Mouse (Mus musculus) lung, postnatal 10 days (tissue): ENCODE data around the gene Foxd2.

Source experiments
- DNase-seq: peaks from one replicate; pipeline ENCODE4 v3.0.0; 2021

Gene Foxd2

DNA sequence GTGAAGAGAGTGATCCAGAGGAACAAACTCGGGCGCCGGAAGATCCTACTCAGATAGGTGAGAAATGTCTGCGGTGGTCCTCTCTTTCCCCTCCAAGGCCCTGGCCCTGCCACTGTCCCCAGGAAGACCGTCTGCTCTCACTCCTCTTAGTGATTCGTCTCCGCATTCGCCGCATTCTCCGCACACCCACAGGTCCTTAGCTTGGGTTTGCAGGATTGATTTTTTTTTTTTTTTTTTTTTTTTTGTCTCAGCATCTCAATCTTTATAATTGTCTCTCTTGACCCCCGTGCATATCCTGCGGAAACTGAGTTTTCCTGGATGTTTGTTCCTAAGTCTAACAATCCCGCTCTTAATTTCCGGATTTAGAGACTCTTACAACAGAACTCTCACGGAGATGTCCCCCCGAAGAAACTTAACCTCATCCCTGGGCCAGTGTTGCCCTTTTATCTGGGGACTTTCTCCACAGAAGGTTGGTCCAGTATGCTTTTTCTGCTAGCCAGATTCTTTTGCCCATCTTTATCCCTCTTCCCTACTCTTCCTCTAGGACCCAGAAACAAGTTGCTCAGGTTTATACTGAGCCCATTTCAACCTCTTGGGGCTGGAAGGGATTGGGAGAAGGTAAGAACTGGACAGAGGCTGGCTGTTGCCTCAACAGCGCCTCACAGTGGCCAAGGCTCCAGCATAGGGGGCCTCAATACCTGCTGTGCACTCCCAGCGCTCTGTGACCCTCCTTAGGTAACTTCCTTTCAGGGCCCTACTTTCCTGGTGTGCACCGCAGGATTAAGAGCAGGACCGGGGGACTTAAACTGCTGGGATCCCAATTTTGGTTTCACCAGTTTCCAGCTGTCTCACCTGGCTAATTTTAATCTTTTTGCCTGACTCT lies 1.2 kb upstream of the Foxd2 start:
- peak; percentile 33 for DNase-seq

DNA sequence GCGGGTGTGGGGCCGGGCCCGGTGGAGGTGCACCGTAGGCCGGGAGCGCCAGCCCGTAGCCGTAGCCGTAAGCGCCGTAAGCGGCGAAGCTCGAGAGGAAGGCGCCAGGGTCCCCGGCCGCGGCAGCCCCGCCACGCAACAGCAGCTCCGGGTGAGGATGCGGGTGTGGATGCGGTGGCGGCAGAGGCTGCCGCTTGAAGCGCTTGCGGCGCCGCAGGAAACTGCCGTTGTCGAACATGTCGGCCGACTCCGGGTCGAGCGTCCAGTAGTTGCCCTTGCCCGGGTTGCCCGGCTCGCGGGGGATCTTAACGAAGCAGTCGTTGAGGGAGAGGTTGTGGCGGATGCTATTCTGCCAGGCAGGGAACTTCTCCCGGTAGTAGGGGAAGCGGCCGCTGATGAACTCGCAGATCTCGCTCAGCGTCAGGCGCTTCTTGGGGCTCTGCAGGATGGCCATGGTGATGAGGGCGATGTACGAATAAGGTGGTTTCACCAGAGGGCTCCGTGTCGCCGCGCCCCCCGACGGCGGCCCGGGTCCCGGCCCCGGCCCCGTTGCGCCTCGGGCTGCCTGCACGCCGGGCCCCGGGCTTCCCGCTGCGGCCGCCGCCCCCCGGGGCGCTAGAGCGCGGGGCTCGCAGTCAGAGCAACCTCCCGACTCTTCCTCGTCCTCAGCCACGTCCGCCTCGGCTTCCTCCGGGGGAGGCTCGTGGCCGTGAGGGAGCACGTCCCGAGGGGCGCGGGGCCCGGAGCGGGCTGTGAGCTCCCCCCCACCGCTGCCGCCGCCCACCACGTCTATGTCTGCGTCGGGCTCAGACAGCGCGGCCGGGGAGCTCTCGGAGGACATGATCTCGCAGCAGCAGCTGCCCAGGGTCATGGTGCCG lies 483 bp downstream of the Foxd2 start:
- peak; percentile 39 for DNase-seq

DNA sequence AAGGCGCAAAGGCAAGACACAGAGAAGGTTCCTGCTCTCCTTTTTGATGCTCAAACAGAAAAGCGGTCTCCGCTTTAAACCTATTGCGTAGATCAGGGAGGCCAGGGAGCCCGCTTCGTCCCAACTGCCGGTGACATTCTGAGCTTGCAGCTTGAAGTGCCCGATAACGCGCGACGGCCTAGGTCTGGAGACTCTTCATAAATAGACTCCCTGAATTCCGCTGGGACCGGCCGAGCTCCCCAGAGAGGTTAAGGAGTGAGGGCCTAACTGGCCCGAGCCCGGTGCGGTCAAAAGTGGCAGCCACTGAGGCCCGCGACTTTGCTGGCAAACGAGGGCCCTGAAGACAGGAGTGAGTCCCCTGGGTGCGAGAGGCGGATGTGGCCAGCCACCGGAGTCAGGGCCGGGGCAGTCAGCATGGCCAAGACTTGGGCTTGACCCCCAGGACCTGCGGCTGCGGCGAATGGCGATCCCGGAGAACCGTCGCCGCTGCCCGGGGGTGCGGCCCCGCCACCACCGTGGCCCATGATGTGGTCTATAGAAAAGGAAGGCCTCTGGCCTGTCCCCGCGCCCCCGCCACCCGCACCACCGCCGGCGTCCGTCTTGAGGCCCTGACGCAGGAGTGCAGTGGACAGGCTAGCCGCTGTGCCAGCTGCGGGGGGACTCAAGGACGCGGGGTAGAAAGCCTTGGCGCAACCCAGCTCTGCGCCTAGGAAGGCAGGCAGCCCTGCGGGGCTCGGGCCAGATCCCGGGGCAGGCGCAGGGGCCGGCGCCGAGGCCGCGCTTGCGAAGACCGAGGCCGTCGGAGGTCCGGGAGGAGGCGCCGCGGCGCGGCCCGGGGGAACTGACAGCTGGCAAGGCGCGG lies 1.4 kb downstream of the Foxd2 start:
- no peak for DNase-seq

DNA sequence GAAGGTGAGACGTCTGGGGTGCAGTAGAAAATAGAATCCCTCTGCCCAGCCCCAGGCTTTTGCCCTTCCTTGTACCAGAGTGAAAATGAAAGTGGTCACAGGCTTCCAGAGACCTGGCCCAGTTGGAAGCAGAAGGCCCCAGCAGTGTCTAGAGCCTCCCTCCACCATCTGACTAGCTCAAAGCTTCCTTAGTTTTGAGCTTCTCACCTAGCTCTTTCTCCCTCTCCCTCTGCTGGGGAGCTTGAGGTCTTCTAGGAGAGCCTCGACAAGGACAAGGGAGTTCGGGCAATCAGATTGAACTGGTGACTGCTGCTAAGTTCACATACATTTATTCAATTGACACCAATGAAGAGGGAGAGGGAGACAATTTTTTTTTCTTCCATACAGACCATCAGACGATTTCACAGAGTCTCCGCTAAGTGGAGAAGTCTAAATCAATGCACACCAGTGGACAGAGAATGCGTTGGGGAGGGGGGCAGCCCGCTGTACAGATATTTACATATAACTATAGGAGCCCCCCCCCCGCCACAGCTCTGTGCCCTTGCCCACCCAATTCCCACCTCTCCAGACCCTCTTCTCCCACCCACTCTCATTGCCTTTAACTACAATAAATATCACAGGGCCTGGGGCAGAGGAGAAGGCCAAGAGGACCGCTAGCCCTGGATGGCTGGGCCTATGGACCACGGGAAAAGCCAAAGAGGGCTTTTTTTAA lies 2.5 kb downstream of the Foxd2 start:
- no peak for DNase-seq

DNA sequence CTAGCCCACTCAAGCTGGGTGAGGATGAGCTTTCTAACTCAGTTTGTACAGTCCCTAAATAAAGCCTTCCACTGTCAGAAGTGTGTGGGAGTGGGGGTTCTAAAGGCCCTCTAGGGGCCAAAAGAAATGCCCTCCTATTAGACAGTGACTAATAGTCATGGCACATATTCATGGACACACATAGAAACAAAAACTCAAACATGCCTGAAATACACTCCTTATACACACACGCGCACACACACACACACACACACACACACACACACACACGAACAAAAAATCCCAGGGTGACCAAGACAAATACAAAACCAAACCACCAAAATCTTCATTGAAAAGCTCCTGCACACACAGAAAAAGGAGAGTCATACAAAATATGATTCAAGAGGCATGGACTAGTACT lies 3.2 kb downstream of the Foxd2 start:
- no peak for DNase-seq

DNA sequence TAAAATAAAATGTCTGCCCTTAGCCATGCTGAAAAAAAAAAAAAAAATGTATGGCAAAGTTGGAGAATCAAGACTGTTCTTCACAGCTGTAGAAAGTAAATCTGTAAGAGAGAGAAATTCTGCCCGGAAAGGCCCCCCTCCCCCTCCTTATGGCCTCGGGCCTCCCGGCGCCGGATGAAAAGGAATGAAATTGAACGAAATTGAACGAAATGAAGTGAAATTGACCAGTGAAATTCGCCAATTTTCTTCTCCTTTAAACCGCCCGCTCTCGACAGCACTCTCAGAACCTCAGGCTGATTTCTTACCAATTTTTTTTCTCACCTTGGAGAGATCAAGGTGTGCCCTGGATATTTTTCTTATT lies 5.3 kb downstream of the Foxd2 start:
- DNase-seq: no peak

DNA sequence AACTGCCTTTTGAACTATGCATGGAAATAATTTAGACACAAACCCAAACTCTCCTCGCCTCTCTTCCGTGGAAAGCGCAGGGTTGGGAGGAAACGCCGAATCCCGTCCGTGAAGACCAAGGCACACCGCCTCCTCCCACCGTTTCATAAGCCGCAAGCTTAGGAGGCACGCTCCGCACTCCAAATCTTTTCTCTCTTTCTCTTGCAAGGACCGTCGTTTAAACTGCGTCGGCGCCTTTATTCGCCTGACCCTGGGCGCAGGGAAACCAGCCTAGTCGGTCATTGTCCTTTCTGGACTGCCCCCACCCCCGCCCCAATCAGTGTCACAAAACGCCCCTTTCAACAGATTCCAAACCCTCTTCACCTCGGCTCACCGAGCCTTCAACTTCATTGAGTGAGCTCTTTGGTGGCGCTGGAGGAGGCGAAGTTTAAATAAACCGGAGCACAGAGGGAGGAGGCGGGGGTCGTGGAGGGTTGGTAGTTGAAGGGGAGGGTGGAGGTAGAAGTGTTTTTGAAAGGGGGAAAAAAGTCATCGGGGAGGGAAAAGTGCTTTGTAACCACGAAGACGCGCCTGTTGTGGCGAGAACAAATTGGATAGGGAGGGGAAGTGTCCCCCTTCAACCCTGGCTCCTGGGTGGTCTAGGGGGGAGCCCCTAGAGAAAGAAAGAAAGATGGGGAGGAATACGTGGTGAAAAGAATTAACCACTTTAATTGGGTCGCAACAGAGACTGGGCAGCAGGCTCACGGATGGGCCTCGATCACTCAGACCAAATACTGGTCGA lies 5.8 kb downstream of the Foxd2 start:
- no peak for DNase-seq

DNA sequence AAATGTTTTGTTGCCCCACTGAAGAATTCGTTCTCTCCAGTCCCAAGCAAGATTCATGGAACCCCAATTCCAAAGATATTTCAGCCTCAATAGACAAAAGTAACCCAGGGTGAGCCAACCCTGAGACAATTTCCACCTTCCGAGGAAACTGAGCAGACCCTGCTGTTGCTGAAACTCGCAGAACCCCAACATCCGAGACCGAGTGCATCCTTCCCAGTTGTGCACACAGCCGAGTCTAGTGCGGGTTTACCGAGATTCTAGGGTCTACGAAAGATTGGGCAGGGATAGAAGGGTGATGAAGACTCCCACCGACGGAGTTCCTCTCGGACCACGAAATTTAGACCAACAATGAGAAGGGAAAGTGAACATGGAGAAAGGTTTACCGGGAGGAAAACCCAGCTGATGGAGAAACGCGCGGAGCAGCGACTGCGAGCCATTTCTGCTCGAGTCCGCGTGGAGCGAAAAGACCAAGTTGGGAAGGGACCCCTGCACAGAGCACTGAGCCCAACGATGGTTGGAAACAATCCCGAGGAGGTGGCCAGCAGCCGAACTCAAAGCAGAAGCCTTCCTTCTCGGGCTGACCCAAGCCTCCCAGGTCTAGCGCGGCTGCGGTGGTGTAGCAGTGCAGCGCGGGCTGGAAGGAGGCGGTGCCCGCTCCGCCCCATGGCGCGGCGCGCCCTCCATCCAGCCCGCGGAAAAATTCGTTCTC lies 6.9 kb downstream of the Foxd2 start:
- no peak for DNase-seq

DNA sequence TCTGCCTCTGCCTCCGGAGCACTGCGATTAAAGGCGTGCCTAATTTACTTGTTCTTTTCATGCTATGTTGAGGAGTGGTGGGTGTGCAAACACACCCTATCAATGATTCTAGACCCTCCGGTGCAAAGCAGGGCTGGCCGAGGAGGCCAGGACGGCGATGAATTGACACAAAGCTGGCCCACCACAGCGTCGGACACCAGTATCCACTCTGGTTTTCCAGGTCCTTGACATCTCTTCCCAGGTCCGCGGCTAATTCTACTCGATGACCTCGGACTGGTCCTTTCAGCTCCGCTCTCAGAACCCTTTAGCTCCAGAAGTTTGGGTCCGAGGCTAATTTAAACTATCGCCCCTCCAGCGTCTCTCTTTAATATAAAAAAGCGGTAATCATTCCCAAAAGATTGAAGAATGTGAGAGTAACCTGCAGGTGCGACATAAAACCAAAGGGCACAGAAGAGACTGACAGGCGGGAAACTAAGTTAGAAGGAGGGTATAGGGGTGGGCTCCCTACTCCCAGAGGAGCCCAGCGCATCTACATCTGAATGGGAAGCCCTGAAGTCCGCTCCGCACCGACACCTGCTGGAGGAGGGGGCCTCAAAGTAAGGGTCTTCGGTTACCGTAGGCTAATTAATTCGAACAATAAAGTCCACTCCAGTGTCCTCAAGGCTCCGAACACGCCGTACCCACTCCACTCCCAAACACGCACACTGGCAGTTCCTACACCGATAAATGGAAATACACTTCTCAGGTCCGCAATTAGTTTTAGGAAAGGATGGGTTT lies 7.6 kb downstream of the Foxd2 start:
- no peak for DNase-seq

DNA sequence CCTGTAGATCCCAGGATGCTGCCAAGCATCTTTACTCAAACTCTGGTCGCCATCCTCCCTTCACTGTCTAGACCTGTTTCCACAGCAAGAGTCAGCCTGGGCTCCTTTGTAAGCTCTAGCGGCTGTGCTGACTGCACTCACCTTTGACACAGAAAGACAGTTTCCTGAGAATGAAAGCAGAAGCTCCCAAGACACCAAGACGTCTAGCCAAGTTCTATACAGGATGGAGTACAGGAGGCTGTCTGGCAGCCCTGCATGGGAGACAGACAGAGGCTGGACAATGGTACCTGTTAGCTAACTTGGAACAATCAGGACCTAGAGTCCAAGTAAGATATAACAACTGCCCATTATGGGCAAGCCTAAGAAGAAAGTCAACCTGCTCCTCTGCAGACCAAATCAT lies 8.8 kb downstream of the Foxd2 start:
- no peak for DNase-seq

DNA sequence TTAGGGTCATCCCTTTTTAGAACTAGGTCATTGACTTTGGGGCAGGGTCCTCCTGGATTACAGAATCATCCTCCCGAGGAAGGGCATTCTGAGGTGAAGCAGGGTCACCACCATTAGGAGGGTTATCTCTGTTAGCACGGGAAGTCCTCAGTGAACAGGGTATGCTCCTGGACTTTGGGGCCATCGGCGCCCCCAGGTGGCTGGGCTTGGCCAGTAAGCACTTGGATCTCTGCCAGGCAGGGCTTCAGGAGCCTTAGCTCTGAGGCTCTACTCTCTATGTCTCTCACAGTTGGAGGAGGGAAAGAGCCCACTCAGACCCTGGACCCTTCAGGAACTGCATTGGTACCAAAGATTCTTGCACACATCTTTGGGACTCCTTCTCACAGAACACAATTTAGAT lies 10.8 kb downstream of the Foxd2 start:
- DNase-seq: peak; percentile 58

DNA sequence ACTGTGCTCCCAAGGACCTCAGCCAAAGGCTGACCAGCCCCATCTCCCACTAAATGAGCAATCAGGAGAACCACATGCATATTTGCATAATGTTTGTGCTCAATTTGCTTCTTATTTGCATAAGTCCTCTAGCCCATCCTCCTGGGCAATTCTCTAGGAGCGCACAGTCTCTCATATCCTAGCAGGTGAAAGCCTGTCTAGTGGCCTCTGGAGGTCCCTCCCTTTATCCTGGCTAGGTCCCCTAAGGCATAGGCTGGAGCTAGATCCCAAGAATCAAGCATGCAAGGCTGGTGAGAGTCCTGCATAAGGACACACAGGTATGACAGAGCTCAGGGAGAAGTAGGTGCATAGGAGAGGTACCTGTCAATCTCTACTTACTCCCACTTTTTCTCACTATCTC lies 26.4 kb downstream of the Foxd2 start:
- DNase-seq: no peak

DNA sequence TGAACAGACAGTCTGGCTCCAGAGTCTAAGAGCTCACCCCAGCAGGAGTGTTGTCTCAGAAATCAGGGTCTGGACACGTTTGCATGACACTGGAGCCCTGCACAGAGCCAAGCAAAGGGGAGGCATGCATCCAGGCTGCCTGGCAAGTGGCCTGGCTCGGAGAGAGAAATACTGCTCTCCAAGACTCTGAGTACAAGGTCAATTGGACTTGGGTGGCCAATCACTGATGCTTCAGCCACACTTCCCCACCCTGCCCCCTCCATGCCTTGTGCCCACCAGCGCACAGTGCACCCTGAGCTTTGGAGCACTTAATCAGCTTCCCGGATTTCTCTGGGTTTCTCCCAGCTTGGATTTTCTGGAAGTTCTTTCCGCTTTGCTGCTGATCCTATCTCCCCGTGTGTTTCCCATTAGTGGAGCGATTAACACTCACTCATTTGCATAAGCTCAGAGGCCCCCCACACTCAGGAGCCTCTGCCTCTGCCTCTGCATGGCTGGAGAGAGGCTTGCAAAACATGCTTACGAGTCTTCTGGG lies 32.2 kb downstream of the Foxd2 start:
- DNase-seq: peak; percentile 5

DNA sequence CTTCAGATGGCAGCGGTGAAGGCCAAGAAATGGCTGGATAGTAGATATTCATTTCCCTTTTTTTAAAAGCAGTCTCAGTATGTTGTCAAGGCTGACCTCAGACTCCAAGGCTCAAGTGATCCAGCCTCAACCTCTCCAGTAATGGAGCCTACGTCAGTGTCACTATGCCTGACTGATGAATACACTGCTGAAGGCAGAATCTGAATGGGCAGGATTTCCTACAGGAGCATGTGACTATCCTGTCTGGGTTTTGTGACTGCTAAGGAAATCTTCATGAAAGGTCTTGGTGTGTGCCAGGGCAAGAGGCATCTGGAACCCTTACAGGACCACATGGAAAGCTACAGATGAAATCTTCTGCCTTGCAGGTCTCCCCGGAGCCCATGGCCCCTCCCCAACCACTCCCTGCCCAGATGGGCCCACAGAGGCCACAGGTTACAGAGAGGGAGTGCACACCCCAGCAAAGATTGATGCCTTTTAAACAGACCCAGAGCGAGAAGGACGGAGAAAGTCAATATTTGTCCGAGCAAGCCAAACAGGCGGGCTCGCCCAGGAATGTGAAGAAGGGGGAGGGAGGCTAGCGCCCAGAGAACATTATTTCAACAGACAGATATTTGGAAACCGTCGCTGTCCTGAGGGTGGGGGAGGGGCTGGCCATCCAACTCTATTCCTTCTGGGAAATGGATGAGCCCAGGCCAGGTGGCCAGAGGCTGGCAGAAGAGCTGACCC lies 38.7 kb downstream of the Foxd2 start:
- peak; percentile 48 for DNase-seq

DNA sequence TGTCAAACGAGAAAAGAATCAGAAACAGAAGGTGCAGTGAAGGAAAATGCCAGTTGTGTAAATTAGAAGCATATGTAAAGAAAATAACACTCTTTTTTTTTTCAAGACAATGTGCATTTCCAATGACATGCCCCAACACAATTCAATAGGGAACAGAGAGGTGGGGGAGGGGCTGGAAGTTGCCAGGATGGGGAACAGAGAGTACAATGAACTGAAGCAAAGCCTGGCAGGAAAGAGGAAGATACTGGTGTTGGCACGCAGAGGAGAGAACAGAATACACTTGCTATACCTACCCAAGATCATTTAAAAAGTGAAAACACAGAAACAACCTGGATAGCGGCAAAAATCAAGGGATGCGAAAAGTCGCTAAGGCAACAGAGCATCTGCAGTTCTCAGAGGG lies 45.5 kb downstream of the Foxd2 start:
- DNase-seq: no peak

DNA sequence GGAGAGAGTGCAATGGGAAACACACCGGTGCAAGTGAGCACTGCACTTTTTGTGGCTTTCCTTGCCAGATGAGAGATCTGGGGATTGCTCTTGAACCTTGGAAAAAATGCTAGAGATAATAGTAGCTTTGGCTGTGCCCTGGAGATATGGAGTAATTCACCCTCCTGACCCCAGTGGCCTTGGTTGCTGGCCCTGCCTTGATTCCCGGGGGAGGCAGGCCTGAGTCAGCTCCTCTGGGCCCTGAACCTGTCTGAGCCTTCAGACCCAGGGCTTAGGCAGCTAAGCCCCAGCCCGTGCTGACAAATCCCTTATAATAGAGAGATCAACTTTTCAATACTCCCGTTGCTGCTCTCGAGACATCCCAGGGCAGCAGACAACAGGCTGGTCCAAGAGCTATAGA lies 50.2 kb downstream of the Foxd2 start:
- DNase-seq: no peak
